Mouse (Mus musculus) mouse trophoblast stem cell (cell line): ENCODE measurements around the gene Eif4g3.
"Not testable (repeated sequence)": the region's sequence is repeated elsewhere in the genome, so short reads cannot be mapped to it uniquely, and the experiment has no call there.

Experiments
- in situ Hi-C, 2 experiments: fragments of 300-500 bp; cut with MseI, MboI; formaldehyde crosslinking; loops; 2 replicates in 1 of 2; 3 replicates in 1 of 2; pipeline ENCODE4 v1.15.1; 2025

Gene Eif4g3

DNA sequence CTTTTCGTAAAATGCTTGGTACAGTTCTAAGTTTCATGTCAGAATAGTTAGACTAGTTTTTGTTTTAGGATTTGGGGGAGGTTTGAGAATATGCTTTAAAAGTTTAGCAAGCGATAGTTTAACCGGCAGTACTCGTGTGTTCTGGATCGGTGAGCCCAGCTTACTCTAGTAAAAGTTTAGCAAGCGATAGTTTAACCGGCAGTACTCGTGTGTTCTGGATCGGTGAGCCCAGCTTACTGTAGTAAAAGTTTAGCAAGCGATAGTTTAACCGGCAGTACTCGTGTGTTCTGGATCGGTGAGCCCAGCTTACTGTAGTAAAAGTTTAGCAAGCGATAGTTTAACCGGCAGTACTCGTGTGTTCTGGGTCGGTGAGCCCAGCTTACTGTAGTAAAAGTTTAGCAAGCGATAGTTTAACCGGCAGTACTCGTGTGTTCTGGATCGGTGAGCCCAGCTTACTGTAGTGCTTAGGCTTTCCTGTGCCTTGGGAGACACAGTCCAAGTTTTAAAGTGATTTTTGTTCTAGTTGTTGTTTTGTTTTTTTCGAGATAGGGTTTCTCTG lies 64.5 kb downstream of the Eif4g3 start:
- in situ Hi-C loops = not testable (repeated sequence)

DNA sequence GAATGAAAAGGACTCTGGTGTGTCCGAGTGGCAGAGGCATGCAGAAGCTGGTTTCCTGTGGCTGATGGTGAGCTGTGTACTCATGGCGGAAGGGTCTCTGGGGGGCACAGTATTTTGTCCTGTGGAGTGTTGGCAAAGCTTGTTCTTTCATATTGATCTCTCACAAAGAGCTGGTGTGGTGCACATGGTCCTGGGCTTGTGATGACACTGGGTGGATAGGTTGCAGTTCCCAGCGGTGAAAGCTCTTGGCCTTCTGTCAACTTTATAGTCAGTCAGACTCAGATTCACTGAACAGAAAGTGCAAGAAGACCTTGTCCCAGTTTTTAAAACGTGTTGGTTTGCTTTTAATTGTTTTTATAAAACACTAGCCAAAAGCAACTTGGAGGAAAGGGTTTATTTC lies 68.3 kb downstream of the Eif4g3 start:
- in situ Hi-C loops = no loop called here

DNA sequence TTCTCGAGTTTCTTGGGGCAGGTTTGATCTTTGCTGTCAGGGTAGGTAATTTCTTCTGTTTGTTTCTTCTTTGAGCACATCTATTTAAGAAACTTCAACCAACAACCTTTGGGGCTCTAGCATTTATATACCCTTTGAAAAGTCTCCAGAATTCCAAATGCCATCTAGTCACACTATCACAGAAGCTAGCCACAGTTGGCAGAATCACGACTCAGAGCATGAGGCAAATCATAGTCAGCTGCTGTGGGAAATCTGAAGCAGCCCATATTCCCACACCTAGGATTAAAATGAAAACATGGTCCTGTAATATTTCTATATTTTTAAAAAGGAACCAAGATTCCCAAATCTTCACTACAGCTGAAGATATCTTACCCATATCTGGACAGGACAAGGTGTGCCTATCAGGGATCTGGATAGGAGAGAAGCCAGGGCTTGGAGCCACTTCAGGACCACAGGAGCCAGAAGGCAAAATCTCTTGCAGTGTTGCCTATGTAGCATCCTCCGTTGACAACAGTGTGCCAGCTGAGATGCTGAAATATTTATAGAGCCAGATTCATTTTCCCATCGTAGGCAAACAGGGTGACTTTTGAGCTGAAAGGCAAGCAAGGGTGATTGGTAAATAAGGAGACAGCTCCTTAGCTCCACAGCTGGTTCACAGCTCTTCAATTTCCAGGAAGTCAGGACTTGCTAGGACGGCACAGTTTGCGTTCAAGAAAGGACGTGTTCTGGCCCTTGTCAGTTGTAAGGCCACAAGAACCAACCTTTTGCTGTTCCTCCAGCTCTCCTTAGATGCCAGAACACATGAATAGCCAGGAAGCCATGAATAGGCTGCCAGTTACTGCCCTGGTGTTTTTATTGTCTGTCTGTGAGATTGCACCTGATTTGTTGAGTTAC lies 70.8 kb downstream of the Eif4g3 start:
- in situ Hi-C loops = no loop called here

DNA sequence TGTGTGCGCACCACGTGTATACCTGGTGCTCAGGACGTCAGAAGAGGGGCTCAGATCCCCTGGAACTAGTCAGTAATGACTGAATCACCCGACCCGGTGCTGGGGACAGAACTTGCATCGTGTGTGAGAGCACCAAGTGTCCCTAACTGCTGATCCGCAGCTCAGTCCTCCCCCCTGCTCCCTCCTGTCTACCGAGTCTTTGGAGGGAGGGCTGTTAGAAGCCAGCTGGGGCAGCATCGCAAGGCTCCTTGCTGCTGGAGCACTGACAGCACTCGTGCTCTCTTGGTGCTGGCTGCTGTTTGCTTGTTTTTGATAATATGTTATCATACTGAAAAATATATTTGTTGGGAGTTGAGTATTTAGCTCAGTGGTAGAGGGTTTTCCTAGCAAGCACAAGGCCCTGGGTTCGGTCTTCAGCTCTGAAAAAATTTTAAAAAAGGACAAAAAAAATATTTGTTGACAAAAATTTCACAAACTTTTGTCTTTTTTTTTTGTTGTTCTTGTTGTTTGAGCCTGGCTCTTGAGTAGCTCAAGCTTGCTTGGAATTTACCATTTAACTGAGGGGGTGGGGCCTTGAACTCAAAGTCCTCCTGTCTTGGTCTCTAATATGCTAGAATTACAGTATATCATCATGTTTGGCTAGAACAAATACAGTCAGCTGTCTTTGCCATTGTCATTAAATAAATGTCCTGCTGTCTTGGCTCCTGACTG lies 72.2 kb downstream of the Eif4g3 start:
- in situ Hi-C loops = no loop called here

DNA sequence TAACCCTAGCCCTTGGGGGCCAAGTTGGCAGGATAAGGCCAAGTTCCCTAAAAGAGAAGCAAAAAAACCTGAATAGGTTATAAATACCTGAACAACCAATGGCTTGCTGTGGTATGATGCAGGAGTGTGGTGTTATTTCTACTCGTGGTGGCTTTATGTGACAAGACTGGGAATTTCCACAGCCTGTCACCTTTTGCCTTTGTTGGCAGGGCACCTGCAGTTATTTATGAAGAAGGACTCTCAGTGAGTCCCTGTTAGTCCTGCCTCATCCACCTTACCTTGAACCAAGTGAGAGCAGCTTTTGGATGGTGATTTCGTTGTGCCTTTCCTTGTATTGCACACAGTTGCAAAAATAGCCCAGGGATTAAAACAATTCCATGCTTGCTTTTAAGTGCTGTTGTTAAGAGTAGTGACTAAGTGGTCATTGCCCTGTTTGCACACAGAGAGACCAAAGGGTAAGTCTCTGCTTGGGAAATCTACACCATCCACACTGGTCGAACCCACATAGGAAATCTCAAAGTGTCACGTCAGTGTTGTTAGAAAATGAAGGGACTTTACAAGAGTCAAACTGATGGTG lies 72.9 kb downstream of the Eif4g3 start:
- in situ Hi-C loops = no loop called here

DNA sequence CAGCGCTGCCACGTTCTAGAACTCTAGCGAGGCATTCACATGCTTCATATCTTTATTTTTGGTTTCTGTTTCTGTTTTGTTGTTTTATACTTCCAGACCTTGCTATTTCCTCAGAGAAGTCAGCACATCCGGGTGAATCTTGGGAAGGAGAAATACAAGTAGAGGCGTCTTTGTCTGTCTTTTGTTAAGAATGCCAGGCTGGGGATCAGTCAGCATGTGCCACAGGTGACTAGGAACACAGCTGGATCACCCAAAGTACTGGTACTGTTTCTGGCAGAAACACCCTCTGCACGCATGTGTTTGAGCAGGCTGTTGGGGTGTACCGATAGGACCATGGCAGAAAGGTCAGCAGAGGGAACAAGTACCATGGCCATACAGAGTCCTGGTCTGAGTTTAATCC lies 73.6 kb downstream of the Eif4g3 start:
- in situ Hi-C loops = no loop called here

DNA sequence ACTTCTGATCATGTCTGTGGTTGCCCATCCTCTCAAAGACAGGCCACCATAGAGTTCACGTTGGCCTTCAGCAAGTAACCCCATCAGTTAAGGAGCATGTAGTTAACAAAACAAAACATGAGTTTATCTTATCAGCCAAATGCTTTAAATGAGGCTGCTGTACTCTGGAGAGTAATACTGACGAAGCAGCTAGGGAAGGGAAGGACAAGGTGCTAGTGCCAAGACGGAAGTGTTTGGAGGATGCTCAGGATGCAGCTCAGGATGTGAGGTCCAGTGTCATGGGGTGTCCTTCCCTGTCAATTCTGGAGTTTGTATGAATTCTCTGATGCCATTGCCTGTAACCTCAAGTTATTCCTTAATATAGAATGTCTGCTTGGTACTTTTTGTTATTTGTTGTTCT lies 75.0 kb downstream of the Eif4g3 start:
- in situ Hi-C loops = no loop called here

DNA sequence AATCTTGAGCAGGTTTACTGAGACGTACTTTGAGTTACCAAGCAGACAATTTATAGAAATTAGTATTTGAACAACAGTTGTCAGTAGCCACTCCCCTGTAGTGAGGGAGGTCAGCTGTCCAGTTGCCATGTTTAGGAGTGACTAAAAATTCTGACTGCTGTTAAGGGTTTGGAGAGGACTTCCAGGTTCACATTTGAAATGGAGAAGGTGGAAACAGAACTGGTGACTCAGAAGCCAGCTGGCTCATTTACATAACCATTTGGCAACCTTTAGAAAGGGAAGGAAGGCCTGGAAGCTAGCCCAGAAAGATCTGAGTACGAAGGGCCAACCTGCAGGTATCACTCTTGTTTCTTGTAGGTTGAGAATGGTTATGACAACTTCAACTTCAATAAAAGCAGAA lies 75.8 kb downstream of the Eif4g3 start:
- in situ Hi-C loops = no loop called here

DNA sequence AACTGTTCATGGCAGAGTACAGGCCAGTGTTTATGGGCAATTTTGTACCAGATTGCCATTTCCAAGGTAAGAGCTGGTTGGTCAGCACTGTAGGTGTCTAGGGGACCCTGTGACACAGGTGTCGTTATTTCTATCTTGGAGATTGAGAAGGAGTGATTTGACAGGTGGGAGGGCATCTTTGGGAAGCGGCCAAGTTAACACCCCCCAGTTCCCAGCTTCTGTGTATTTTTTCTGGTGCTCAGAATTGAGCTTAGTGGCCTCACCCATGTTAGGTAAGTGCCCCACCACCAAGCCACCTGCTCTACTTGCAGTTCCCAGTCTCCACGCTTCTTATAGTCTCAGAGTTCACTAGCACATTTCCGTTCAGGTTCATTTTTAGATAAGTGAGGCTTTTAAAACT lies 76.5 kb downstream of the Eif4g3 start:
- in situ Hi-C loops = no loop called here

DNA sequence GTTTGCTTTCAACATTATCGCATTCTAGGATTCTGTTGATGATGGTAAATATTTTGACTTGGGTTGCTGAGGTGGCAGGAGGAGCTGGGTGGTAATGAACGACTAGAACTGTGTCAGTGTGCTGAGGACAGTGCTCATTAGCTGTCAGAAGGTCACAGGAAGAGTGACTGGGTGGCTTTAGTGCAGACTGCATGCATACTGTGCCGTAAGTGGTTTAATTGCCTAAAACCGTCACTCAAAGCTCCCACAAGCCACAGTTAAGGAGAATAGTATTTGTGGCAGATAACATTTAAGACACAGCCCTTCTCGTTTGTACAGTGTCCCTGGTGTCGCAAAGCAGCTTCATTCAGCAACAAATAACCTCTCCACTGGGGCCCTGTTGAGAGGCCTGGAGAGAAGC lies 78.7 kb downstream of the Eif4g3 start:
- in situ Hi-C loops = no loop called here

DNA sequence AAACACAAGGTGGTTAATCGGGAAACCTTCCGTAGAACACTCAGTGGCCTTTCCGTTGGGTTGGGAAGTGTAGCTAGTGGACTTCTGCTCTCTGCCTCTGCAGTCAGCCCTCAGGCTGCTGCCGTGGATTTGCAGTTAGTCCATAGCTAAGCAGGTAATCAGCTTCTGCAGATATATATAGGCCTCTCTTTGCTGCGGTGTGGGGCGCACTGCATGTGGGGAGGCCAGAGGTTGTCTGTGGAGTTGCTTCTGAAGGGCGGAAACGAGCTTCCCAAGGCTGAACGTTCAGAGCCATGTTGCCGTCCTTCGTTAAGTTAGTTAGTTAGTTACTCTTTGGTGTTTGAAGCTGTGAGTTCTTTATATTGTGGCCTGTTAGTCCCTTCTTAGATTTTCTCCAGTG lies 80.3 kb downstream of the Eif4g3 start:
- in situ Hi-C loops = no loop called here

DNA sequence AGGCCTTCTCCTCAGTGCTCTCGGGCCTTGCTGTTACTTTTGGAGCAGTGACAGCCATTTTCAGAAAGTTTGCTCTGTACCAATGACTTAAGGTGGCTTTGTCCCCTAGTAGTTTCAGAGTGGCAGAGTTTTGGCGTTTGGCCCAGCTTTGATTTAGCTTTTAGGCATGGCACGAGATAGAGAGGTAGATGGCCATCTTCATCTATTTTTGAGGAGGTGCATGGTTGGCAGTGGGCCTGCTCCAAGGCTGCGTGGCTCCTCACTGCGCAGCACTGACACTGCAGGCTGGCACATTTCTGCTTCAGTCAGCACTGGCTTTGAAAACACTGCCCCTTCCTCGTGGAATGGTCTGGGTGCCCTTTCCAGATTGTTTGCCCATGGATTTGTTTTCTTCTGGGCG lies 80.7 kb downstream of the Eif4g3 start:
- in situ Hi-C loops = no loop called here

DNA sequence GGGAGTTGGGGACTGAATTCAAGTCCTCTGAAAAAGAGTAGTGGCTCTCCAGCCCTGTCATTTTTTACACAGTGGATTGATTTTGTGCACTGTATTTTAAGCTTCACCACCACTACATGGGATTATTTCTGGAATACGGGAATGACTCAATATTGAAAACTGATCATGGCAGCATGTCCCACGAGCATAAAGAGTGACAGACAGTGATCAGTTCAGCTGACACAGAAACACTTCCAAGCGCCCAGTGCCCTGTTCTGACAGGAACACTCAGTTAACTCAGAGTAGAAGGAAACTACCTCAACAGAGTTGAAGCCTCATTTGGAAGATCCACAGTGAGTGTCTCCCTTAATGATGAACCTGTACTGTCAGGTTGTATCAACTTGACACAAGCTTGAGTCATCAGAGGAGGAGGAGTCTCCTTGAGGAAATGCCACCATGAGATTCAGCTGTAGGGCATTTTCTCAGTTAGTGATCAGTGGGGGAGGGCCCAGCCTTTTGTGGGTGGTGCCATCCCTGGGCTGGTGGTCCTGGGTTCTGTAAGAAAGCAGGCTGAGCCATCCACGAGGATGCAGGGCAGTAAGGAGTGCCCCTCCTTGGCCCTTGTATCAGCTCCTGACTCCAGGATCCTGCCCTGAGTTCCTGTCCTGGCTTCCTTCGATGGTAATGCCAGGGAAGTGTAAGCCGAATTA lies 82.2 kb downstream of the Eif4g3 start:
- in situ Hi-C loops = no loop called here

DNA sequence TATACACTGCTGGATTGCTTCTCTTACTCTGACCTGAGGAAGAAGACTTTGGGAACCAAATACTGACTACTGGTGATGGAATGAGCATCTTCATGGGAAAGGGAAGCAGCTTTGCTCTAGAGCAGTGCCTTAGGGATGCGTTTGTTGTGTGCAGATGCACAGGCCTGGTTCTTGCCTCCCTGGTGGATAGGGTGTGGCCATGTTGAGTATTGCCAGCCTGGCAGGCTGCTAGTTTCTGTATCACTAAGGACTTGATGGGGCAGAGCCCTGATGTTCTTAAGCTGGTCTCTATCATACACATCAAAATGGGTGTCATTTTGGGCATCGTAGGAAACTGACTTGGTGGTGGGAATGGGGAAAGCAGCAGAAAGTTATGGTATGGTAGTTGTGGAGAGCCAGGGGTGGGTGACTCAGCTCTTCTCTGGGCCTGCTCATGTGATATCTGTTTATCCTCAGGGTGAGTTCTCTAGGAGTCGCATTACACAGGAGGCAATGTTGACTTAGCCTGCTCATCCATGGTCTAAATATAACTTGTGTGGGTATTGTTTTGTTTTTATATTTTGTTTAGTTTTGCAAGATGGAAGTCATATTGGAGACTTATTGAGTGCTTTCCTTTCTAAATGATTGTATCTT lies 85.0 kb downstream of the Eif4g3 start:
- in situ Hi-C loops = no loop called here

DNA sequence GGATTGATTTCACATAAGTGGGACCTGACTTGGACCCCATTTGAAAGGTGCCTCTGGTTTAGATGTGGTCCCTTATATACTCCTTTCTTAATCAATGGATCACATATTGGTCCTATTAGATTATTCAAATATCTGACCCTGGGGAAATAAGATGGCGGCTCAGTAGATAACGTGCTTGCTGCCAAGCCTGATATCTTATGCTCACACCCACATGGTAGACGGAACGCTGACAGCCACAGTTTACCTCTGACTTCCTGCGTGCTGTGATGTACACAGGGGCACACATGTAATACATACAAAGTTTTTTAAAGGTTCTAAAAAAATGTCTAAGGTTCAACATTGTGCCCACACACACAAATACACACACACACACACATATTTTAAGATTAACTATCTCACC lies 86.4 kb downstream of the Eif4g3 start:
- in situ Hi-C loops = no loop called here

DNA sequence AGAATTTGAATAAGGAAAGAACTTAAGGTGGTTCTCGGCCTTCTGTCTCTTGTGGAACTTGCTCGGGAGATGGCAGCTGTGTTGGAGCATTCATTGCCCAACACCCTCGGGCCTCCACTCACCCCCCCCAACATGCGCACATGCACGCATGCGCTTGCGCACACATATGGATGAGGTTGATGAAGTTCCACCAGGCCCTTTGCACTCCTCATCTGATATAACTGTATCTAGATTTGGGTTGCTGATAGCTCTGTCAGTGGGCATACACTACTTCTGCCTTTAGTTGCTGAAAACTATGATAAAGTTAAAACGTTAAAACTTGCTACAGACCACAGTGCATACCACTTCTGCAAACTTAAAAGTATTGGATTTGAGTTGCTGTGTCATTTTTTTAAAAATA lies 89.6 kb downstream of the Eif4g3 start:
- in situ Hi-C loops = no loop called here

DNA sequence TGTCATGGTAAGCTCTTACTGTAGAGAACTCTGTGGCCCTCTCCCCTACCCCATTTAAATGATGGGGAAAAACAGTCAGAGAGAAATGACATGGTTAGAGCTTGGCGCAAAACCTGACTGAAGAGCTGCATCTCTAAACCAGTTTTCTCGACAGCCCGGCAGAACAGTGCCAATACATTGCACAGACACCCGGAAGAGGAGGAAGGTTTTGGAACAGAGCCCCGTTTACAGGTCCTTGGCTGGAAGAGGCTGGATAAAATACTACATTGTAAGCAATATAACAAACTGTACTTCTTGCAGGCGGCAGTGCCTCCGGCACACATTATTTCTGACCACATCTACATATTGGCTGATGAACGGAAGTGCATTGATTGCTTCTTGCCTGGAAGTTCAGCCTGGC lies 91.3 kb downstream of the Eif4g3 start:
- in situ Hi-C loops = no loop called here

DNA sequence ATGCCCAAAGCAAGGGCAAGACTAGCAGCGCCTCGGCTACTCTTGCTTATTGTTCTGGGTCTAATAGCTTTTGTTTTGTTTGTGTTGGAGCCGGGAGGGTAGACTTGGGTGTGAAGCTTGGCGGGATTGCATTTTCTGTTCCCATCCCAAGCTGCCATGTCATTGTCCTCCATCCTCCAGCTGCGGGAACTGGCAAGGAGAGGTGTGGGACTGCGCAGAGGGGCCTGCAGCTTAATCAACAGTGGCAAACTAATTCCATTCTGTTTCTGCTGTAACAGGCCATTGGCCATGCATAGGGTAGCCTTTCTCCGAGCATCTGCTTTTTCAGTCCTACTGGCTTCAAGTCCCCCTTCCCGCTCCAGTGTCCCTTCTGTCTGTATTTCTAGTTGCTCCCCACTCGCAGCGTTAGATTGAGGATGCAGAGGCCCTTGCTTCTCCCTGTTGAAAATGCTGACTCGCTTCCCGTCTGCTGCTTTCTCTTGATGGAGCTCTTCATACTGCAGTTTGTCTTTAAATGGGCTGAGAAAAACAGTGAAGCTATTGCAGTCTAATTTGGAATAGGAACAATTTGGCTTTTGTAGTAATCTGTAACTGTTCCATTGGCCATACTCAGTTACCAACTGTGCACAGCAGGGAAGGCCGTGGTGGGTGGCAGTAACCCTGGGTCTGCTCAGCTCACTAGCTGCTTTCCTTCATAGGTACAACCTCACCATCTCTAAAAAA lies 92.2 kb downstream of the Eif4g3 start:
- in situ Hi-C loops = no loop called here

DNA sequence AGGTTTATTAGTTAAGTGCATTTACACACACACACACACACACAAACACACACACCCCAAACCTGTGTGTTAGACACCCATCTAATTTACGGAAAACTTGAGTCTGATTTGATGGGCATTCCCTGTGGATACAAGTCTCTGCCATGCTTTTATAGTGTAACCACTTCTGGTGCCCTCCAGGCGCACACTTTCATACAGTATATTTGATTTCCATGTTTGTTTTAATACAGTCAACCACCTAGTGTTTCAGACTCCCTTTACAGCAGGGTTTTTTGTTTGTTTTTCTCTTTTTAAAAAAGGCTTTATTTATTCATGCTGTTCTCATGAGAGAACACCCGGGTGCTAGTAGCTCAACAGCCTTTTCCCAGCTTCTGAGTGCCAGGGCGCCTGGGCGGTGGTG lies 94.1 kb downstream of the Eif4g3 start:
- in situ Hi-C loops = no loop called here

DNA sequence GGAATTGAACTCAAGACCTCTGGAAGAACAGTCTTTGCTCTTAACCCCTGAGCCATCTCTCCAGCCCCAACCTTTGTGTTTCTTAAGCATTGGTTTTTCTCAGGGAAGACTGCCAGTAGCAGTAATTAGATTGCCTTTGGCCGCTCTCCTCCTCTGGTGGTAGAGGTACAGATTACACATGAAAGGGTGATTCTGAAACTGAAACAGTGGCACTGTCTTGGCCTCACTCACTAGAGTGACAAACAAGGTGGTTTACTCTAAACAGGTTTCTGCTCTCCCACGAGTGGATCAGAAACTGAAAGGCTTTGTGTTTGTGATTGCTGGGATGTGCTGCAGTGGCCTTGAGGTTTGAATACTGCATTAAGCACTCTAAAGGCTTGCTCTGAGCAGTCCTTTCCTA lies 96.7 kb downstream of the Eif4g3 start:
- in situ Hi-C loops = no loop called here
